Mouse (Mus musculus) cerebellum, postnatal 25 days (tissue): Measurements from ENCODE around the gene Atp5l.

Experiments used
- DNase-seq, 2 experiments: peaks; one replicate each; pipeline ENCODE4 v3.0.0; 2021; ENCODE audit warnings: mixed read lengths in 2 of 2

Atp5l gene

DNA sequence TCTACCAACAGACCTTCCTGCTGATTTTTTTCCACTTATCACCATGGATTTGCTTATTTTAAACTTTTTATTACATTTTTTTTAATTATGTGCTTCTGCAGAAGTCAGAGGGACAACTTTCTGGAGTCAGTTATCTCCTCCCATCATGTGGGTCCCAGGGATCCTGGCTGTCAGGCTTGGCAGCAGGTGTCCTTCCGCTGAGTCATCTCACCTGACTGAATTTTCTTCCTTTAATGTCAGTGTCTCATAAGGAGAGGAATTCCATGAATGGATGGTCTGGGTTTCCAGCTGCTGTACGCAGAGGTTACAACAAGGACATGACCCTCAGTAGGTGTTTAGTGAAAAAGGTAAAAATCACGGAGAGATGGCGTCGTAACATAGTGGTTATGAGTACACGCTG lies 29.3 kb downstream of the Atp5l start:
- no peak for DNase-seq

DNA sequence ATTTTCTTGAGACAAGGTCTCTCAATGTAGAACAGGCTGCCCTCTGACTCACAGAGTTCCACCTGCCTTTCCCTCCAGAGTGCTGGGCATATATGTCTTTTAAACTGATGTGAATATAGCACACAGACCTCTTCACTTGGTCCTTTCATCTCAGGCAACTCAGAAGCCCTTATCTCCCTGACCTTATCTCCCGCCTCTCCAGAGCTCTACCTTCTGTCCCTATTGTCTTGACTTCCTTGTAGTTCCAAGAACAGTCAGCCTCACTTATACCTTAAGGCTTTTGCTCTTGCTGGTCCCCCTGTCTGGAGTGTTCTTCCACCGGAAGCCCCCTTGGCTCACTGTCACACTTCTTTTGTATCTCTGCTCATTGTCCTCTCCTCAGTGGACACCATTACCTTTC lies 30.4 kb downstream of the Atp5l start:
- DNase-seq = no peak

GRCm38 (mm10) chr9:44888114-44888624 lies 32.4 kb downstream of the Atp5l start:
- no peak for DNase-seq

DNA sequence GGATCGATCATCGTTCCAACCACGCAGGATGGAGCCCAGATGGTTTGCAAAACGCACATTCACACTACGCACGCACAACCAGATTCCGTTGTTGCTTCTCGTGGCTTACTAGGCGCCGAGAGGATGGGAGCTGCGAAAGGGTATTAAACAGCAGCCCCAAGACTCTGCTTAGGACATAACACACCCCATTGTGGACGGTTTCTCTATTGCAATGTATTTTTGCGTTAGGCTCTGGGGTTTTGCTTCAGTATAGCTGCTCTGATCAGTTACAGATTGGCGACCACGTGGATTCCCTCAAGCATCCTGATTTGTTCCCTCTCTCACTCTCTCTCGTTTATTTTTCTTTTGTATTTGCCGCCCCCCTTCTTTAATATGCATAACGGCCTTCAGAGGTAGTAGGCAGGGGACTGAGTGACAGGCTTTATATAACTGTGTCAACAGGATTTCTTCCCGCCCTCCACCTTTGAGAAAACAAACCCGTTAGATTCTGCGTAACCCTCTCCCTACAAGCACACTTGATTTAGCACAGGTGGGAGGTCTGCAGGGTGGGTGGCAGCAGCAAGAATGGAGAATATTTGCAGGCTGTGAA lies 37.5 kb downstream of the Atp5l start:
- DNase-seq = peak; percentile 58 to 59

- peak; percentile 69 to 71 for DNase-seq
These were observed 38.0 kb downstream of the Atp5l start for GRCm38 (mm10) chr9:44882436-44882980.

DNA sequence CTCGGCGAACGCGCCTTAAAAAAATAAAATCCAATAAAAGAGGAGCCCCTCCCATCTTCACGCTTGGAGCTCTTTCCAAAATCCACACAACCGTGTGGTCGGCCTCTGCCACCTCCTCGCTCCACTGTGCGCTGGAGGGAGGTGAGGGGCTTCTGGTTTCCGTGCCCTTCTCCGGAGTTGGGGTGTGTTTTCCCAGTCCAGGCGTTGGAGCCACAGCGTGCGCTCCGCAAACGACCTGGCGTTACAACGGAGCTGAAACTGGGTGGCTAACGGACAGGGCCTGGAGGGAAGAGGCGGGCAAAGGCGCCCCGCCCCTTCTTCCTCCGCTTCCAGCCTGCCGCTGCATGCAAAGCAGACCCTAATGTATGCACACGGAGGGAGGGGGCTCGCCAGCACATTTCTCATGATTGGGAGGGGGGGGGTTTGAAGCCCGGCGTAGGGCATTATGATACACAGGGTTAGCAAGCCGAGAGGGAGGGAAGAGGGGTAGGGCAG lies 38.6 kb downstream of the Atp5l start:
- peak; percentile 83 to 87 for DNase-seq

DNA sequence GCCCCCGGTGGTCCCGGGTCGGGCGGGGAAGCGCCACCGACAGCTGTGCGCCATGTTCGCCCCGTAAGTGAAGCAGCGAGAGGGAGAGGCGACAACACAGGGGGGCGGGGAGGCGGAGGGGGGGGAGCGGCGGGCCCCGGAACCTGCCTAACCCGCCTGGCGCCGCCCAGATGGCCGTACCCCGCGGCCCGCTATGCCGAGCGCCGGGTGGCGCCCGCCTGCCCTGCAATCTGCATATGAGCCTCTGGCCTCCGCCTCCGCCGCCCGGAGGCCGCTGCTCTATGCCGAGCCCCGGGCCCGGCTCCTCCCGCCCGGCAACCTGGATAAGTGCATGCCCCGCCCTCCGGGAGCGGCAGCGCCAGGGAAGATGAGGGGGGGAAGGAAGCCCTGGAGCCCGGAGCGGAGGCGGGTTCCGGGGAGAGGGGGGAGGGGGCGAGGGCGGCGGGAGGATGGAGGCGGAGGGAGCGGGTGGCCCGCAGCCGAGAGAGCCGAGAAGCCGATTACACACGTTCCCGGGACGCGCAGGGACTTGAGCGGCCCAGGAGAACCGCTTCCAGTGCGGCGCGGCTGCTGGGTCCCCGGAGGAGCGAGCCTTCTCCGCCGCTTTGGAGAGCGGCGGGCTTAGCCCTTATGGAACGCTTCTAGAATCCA lies 39.2 kb downstream of the Atp5l start, which contains the start of gene Kmt2a:
Kmt2a (minus strand) TSS at position 76 of the 651 bp plus-strand sequence.
- DNase-seq = peak; percentile 100

DNA sequence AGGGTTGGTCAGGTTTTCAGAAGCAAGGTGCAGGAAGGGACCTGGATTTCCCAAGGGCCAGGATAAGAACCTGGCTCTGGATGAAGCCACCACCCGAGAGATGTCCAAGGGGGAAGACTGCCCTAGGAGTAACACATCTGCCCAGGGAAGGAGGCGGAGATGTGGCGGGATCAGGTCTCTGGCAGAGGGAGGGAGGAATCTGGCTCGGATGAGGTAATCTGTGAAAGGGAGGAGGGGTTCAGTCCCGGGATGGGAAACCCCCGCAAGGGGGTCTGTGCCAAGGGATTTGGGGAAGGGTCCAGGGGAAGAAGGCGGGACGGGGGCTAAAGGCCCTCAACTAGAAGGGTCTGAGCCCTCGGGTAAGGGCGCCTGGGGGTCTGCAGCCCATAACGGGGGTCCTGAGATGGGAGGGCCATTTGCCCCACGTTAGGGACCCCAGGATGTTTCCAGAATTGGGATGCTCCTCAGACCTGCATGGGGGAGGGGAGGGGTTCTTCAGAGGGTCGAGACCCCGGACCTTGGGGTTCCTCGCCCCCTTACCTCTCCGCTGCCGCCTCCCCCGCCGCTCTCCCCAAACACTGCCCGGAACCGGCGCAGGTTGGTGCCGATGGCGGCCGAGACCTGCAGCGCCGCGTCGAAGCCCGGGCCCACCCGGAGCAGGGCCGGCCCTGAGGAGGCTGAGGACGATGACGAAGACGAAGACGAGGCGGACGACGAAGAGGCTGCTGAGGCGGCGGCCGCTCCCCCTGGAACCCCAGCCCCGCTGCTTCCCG lies 40.0 kb downstream of the Atp5l start:
- no peak for DNase-seq

DNA sequence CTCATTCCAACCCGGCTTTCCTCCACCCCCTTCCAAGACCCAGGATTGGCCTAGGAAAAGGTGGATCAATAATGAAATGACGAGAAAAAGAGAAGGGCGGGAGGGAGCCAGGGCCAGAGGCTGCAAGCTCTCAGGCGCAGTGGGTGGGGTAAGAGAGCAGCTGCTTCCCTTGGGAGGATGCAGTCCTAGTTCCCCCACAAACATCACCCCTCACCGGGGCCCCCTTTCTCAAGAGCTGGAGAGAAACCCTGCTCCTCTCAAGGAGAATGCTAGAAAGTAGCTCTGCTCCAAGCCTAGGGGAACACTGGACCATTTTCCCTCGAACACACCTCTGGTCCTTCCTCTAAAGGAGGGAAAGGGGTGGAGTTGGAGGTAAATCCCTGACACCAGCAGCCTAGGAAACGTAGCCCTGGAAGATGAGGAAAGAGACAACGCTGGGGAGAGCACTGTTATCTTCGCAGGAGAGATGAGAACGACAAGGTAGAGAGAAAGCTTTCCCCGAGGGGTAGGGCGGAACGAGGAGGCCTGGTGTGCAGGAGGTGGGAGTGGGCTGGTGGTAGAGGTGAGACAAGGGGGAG lies 40.8 kb downstream of the Atp5l start:
- DNase-seq = peak; percentile 35 to 40

DNA sequence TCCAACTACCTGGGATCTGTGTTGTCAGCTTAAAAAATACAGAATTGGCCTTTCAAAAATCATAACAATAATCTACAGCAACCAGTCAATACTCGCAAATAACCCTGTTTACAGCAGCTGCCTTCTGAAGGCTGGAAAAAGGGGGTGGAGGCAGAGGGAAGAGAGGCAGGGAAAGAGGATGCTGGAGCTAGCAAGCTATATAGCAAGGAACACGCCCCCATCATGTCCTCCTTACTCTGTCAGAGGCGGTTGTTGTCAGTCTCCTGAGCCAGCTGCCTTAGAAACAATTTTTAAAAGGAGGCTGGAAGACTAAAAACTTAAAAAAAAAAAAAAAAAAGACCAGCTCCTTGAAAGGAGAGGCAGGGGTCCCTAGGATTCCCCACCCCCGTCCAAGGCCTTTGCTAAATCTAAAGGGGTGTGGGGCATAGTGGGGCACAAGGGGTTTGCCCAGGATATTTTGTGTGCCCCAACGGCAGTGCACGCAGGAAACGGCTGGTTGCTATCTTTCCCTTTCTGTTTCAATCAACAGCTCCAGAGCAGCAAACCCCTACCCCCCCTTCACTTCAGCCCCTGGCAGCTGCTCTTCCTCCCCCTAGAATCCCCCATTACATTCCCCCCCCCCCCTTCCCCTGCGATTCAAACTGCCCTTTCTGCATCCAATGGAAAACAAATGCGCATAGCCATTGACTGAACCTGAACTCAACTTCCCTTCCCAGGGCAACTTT lies 41.6 kb downstream of the Atp5l start:
- DNase-seq = no peak

- no peak for DNase-seq
These were observed 42.9 kb downstream of the Atp5l start for GRCm38 (mm10) chr9:44877686-44878085.

DNA sequence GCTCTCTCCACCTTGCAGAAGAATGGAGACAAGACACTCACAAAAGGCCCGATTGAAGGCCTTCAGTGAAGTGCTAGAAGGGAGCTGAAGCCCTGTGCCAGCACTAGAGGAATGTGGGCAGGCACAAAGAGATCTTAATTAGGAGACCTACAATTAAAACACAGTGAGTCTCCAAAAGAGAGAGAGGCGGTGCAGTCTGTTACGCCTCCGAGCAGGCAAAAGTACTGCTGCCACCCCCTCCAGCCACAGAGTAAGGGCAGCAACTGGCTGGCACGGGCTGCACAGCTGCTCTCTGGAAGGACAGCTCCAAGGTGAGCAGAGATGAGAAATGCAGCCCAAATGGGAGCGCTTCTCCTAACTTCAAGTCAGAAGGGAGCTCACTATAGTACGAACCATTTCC lies 45.1 kb downstream of the Atp5l start:
- DNase-seq = peak in 1 of 2 experiments; percentile 23

DNA sequence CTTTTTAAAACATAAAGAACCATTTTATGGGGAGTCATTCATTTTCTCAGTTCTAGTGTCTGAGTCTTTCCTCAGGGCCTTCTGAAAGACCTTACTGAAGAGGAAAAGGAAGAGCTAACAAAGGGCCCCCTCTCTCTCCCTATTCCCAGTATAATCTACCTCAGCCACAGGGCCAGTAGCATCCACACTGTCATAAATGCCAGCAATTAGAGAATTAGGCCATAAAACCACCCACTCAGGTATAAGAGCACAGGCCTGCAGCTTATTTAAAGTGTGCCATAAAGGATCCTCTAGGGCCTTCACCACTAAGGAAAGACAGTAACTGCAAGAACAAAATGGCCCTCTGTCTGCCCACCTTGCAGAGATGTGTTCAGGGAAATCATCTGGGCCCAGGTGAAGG lies 46.3 kb downstream of the Atp5l start:
- no peak for DNase-seq

DNA sequence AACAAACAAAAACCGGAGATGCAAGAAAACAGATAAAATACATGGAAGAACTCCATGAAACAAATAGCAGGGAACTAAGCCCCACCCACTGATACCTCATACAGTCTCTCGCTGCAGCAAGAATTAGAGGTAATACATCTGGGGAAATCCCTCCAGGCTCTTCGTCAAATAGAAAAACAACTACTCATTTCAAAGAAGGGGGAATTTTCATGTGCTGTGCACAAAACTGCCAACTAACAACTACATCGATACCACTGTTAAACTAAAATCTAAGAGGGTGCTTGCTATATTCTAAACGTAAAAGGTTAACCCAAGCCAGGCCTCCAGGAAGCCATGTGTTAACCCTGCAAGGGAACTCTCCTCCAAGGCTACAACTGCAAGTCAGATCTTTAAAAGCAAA lies 46.9 kb downstream of the Atp5l start:
- no peak for DNase-seq

DNA sequence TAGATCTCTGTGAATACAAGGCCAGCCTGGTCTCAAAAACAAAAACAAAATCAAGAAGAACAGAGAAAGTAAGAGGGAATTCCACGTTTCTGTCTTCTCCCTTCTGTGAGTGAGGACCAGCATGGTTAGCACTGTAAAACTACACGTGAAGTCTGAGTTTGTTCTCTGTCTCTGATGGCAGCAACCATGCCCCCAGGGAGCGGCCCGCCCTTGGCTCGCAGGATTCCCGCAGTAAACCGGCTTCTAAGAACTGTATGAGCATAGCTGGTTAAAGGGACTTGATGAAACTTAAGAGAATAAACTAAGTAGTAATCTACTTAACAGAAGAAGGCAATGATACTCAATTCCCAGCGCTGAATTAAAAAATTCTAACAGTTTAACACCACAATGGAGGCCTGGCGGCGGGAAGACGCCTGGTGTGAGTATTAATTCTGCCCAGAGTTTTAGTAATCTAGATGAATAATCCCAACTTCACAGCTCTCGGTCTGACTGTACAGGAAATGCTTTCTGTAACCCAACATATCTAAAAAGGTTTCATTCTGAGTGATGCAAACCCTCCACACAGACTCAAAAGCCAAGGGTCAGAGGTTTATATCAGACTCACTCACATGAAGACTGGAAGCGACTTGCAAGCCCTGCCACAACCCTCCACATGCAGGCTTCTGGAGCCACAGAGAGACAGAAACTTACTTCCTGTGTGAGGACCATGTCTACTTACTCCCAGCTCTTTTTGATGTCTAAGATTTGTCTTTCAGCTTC lies 52.0 kb downstream of the Atp5l start:
- DNase-seq = no peak

DNA sequence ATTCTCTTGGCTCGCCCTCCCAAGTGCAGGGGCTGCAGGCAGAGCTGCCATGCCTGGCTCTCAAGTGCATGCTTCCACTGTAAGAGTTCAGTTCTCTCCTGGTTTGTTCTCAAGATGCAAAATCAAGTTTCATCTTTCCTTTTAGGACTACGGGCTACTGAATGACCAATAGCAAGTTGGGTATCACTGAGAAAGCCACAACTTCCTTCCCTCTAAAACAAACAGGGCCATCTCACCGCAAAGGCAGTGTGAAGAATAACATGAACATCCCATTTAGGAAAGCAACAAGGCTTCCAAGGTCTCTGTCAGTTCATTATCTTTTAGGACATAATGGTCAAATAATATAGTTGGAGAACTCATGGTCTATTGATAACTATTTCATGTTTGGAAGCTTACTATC lies 52.9 kb downstream of the Atp5l start:
- no peak for DNase-seq

GRCm38 (mm10) chr9:44866501-44867240 lies 53.9 kb downstream of the Atp5l start:
- peak; percentile 22 to 37 for DNase-seq
